Mouse (Mus musculus) liver, adult 2 months (tissue): ENCODE results near the gene Atp6v1a. TPM values are rescaled to one million over a fixed set of nuclear protein-coding genes. Genes with fewer than 3 reads are reported as not detected.

ENCODE experiments used
- DNase-seq: peaks from one replicate; pipeline ENCODE4 v3.0.0-alpha.2; 2011; ENCODE audit warnings: low read depth, low spot score; ENCODE audit errors: extremely low read depth
- H3K27ac ChIP-seq: fragments of 200-500 bp; replicated peaks from 2 replicates; pipeline ENCODE4 v1.5.1; 2012; ENCODE audit warnings: low read depth, mild to moderate bottlenecking, control low read depth, inconsistent platforms, low read length; ENCODE audit not compliant: insufficient read depth
- H3K27me3 ChIP-seq: fragments of 200-500 bp; 2 replicates; pipeline ENCODE4 v1.6.1; 2012; ENCODE audit warnings: mild to moderate bottlenecking, moderate library complexity, low read length, inconsistent platforms; ENCODE audit not compliant: control insufficient read depth, insufficient read depth
- H3K36me3 ChIP-seq: fragments of 200-500 bp; 2 replicates; pipeline ENCODE4 v1.6.1; 2012; ENCODE audit warnings: low read length, inconsistent platforms; ENCODE audit not compliant: control insufficient read depth, insufficient read depth
- H3K4me1 ChIP-seq: fragments of 200-500 bp; 2 replicates; pipeline ENCODE4 v1.6.1; 2011; ENCODE audit warnings: low read length; ENCODE audit not compliant: control insufficient read depth, insufficient read depth
- H3K4me3 ChIP-seq: fragments of 200-500 bp; 2 replicates; pipeline ENCODE4 v1.5.1; 2011; ENCODE audit warnings: low read depth, mild to moderate bottlenecking, control low read depth, low read length, moderate library complexity; ENCODE audit not compliant: insufficient read depth
- H3K79me2 ChIP-seq: fragments of 200-500 bp; 2 replicates; pipeline ENCODE4 v1.6.1; 2012; ENCODE audit warnings: inconsistent platforms, mild to moderate bottlenecking, low read length, moderate library complexity; ENCODE audit not compliant: control insufficient read depth, insufficient read depth
- H3K9ac ChIP-seq: fragments of 200-500 bp; 2 replicates; pipeline ENCODE4 v1.6.1; 2012; ENCODE audit warnings: low read depth, mild to moderate bottlenecking, control low read depth, inconsistent platforms, low read length
- CTCF ChIP-seq: fragments of 200-500 bp; IDR thresholded peaks from 2 replicates; pipeline ENCODE4 v1.5.1; 2011; ENCODE audit warnings: low read depth, low read length, control low read depth
- POLR2A ChIP-seq: fragments of 200-500 bp; IDR thresholded peaks from 2 replicates; pipeline ENCODE4 v1.6.1; 2011; ENCODE audit warnings: low read length, control low read depth; ENCODE audit not compliant: insufficient read depth; ENCODE audit errors: extremely low read depth
- WGBS: fragments of 180-500 bp; shearing (Covaris S2); methylation state at CpG from one replicate; pipeline ENCODE4 v1.1.7; 2018; 5-methylcytosine and 5-hydroxymethylcytosine counted together
- polyA plus RNA-seq: library from polyadenylated mRNA; depleted of rRNA; stranded (reverse); fragments of >200 nt; gene quantifications from 2 replicates; pipeline ENCODE4 v1.2.3, GENCODE M21; 2012
- total RNA-seq: library from RNA; depleted of rRNA; stranded (reverse); fragments of >200 nt; gene quantifications from 2 replicates; pipeline ENCODE4 v1.2.3, GENCODE M21; 2014

The Atp6v1a gene
- total and polyA plus RNA-seq, 2 experiments = 11.9 to 39.2 TPM

DNA sequence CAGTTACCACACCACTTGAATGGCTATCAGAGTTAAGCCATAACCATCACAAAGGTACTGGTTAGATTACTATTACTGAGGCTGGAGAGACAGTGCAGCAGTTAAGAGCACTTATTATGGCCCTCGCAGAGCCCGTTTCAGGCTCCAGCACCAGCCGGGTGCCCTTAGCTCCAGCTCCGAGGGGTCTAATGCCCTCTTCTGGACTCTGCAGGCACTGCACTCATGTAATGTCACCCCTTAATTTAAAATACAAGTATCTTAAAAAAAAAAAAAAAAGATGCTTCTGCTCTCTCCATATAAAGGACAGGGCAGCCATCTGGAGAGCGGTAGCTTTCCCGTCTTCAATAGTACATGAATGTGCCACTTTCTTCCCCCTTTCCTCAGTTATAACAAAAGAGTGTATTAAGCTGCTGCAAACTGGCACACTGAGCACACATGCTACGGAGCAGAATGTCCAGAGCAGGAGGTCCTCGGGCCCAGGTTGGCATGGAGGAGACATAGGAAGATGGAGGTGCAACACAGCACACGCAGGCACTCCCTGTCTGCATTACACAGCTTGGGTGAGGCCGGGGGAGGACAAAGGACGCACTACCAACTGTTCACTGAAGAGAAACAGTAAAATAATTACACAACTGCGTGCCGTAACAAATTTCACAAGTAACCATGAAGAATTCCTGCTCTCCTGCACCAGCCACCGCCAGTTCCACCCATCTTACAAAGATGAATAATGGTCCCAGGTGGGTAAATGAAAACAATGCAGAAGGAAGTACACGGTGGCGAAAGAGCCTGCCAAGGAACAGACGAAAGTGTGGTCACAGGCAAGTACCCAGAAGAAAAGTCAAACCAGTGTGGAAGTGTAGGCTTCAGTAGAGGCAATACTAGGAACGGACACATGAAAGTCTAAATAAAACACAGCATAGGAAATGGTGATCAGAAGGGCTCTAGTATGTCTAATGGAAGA lies 35.4 kb downstream of the Atp6v1a start:
- H3K27me3 ChIP-seq = no peaks in the 10 kb centered on the region
- no peaks in the 10 kb centered on the region for H3K79me2 ChIP-seq
- H3K4me1 ChIP-seq = no peaks in the 10 kb centered on the region
- no peak for DNase-seq
- no peak overlapping the region for H3K4me3 ChIP-seq
- H3K27ac ChIP-seq = no peak overlapping the region
- WGBS = 96% methylated on average over 18 of the region's 18 CpGs
- H3K36me3 ChIP-seq = peaks cover 56% of the 10 kb centered on the region
- TF ChIP-seq POLR2A (no peak), CTCF (no peak)
- no peak overlapping the region for H3K9ac ChIP-seq

DNA sequence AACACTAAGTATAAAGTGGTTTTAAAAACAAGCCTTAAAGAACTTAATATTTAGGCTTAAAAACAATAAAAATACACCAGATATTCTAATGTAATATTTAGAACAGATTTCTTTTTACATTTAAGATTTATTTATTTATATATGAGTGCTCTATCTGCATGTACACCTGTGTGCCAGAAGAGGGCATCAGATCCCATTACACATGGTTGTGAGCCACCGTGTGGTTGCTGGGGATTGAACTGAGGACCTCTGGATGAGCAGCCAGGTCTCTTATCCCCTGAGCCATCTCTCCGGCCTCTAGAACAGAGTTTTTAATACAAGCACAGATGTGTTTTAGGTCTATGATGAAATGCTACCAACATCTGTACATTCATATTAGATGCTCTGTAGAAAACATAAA lies 36.6 kb downstream of the Atp6v1a start:
- H3K79me2 ChIP-seq = no peaks in the 10 kb centered on the region; the same call in 1 of the 2 replicates
- 98% methylated on average over 2 of the region's 2 CpGs for WGBS
- H3K4me3 ChIP-seq = no peak overlapping the region
- H3K4me1 ChIP-seq = no peaks in the 10 kb centered on the region
- no peaks in the 10 kb centered on the region for H3K27me3 ChIP-seq
- DNase-seq = no peak
- TF ChIP-seq CTCF = no peak
- no peak for TF ChIP-seq POLR2A
- H3K9ac ChIP-seq = no peak overlapping the region
- H3K36me3 ChIP-seq = peaks cover 56% of the 10 kb centered on the region
- H3K27ac ChIP-seq = no peak overlapping the region

DNA sequence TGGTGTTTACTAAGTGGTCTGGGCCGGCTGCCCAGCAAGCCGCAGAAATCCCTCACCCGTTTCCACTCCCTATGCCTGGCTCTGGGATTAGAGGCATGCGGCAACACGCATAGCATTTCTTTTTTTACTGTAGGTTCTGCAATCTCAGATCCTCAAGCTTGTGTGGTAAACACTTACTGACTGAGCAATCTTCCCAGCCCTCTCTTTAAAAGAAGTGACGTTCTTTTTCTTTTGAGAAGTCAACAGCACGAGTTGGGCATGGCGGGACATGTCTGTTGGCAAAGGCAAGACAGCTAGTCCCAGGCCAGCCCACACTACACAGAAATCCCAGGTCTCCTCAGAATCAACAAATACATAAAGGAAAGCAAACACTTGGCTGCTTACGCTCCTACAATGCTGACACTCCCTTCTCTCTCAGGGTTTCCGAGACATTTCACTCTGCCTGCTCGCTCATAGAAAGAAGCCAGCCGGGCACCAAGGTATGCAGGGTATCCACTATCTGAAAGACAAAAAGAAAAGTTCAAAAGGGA lies 38.3 kb downstream of the Atp6v1a start:
- TF ChIP-seq CTCF = no peak
- TF ChIP-seq POLR2A = no peak
- no peak overlapping the region for H3K27ac ChIP-seq
- H3K27me3 ChIP-seq = no peaks in the 10 kb centered on the region
- DNase-seq = no peak
- H3K9ac ChIP-seq = no peak overlapping the region
- H3K4me3 ChIP-seq = no peak overlapping the region
- H3K79me2 ChIP-seq = no peaks in the 10 kb centered on the region; the same call in 1 of the 2 replicates
- WGBS = 93% methylated on average over 12 of the region's 12 CpGs
- peaks cover 54% of the 10 kb centered on the region for H3K36me3 ChIP-seq
- H3K4me1 ChIP-seq = no peaks in the 10 kb centered on the region

DNA sequence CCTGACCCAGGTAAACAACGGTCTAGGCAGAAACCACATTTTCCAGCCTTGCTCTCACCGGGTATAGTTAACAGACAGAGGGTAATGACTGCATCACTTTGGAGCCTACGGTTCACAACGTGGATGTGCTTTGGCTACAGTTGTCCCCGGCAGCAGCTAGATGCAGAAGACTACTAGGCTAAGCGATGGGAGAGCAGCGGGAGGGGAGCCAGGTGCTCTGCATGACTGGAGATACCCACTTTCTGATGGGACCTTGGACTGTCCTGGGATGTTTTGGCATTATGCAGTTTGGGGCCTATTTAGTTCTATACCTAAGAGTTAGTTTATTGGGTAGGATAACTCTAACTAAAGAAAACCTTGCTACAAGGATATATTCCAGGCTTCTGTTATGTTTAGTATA lies 40.1 kb downstream of the Atp6v1a start:
- Histone ChIP-seq H3K4me1 (no peaks in the 10 kb centered on the region), H3K79me2 (no peaks in the 10 kb centered on the region; the same call in 1 of the 2 replicates), H3K27ac (no peak overlapping the region), H3K36me3 (peaks cover 63% of the 10 kb centered on the region), H3K9ac (no peak overlapping the region), H3K27me3 (no peaks in the 10 kb centered on the region), H3K4me3 (no peak overlapping the region)
- no peak for TF ChIP-seq CTCF
- no peak for TF ChIP-seq POLR2A
- no peak for DNase-seq
- 95% methylated on average over 7 of the region's 7 CpGs for WGBS

DNA sequence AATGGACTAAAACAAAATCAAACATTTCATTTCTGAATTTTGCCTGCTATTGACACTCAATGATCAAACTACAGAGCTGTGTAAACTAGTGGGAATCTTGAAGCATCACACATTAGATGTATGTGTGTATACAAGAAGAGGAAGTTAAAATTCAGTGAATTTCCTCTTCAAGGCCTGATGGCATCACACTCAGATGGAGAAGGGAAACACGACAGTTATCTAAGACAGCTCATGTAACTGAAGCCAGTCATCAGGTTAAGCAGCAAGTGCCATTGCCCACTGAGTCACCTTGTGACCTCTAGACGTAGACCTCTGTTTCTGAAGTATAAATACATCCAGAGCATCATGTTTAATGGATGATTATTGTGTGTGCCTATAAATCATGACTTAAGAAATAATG lies 51.9 kb downstream of the Atp6v1a start:
- Histone ChIP-seq H3K79me2 (no peaks in the 10 kb centered on the region), H3K27ac (no peak overlapping the region), H3K36me3 (peaks cover 56% of the 10 kb centered on the region), H3K4me3 (no peak overlapping the region), H3K9ac (no peak overlapping the region), H3K27me3 (no peaks in the 10 kb centered on the region), H3K4me1 (no peaks in the 10 kb centered on the region)
- no peak for DNase-seq
- 71% methylated on average over 2 of the region's 2 CpGs for WGBS
- TF ChIP-seq POLR2A (no peak), CTCF (no peak)
